Mouse (Mus musculus) testis, adult 2 months (tissue): ENCODE measurements around the gene Cdkn2c.

Experiments
- CTCF ChIP-seq: fragments of 200-500 bp; IDR thresholded peaks from 2 replicates; pipeline ENCODE4 v1.5.1; 2012; ENCODE audit warnings: low read depth, mild to moderate bottlenecking, inconsistent platforms, low read length, moderate library complexity; ENCODE audit not compliant: control insufficient read depth, insufficient read depth, insufficient replicate concordance
- POLR2A ChIP-seq: fragments of 200-500 bp; IDR thresholded peaks from 2 replicates; pipeline ENCODE4 v1.6.1; 2012; ENCODE audit warnings: low read depth, mild to moderate bottlenecking, inconsistent platforms, low read length, moderate library complexity; ENCODE audit not compliant: control insufficient read depth

- no peak for TF ChIP-seq POLR2A
- no peak for TF ChIP-seq CTCF
Measured at GRCm38 (mm10) chr4:109647281-109647680, 19.7 kb downstream of the Cdkn2c start.
